Mouse (Mus musculus) left cerebral cortex, adult 8-10 months (tissue): ENCODE results near the gene Calml4. TPM values are rescaled to one million over a fixed set of nuclear protein-coding genes. Genes with fewer than 3 reads are reported as not detected.
"Not testable (repeated sequence)": the region's sequence is repeated elsewhere in the genome, so short reads cannot be mapped to it uniquely, and the experiment has no call there.

ENCODE experiments used
- DNase-seq, 2 experiments: peaks; one replicate each; pipeline ENCODE4 v3.0.0; 2022; ENCODE audit warnings: low spot score in 2 of 2
- total RNA-seq, 4 experiments: library from RNA; stranded (reverse); gene quantifications; 2 replicates each; pipeline ENCODE4 v1.2.4; 2022

The Calml4 gene
- 1 to 10 TPM in 3 of 4 experiments, under 1 TPM in 1; 0.91 to 5.1 (median 1.7) TPM for total RNA-seq

DNA sequence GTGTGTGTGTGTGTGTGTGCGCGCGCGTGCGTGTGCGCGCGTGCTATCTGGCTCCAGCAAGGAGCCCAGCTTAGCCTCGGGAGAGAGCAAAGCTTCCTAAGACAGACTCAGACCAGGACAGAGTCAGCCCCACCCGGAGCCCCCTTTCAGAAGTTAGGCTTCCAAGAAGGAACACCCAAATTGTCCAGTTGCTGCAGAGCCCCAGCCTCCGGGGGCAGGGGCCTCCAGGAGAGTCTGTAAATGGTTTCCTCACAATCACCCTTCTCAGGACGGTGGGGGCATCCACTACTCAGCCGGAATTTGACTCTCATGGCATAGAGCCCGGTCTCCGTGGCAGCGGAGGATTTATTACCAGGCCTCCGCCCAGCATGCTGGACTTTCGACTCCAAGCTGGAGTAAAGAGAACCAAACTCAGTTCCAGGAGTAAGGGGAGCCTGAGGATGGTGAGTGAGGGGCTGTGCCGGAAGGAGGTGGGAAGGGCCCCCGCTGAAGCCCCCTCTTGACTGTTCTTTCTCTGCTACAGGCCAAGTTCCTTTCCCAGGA lies at the start of gene Calml4:
Gene Calml4, plus strand, starts transcription at position 362 of the 543 bp plus-strand sequence.
- DNase-seq = no peak

DNA sequence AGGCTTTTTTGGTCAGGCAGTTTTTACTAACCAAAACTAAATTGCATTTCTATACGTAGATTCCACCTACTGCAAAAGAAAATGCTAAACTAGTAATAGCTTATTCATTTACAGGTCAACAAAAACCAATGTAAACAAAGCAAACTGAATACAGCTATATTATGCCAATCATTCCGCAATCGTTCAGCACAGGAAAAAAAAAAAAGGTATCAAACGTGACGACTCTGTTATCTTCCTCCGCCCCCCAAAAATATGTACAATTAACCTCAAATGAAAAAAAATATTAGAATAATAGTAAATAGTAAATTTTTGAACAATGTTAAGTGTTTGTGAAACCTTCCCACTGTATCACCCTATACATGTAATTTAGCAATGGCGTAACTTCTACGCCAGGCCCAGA lies 47.8 kb upstream of the Calml4 start:
- no peak for DNase-seq

- peak in 1 of 2 experiments; percentile 39 for DNase-seq
These were observed 47.1 kb upstream of the Calml4 start for GRCm38 (mm10) chr9:62810543-62811515.

GRCm38 (mm10) chr9:62811516-62812121 lies 46.3 kb upstream of the Calml4 start, which contains the start of gene Fem1b:
TSS of gene Fem1b (minus strand) at chr9:62811934.
- DNase-seq = peak; percentile 87 to 89

- no peak for DNase-seq
These were observed 45.4 kb upstream of the Calml4 start for GRCm38 (mm10) chr9:62812216-62813049.

DNA sequence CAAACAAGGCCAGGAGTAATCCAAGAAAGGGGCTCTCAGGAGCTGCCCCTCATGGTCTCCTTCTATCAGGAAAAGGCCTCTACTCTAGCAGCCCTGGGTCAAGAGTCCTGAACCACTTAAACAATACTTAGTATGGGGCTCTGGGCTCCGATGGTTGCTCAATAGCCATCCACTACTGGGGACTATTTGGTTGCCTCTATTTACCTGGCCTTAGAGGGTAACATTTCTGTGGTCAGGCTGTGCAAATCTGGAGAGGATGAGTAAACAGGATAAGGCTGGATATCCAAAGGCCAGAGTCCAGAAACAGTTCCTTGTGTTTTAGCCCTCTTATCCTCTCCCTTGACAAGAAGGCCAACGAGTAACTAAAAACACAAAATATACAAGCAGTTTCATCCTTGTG lies 43.1 kb upstream of the Calml4 start:
- DNase-seq = no peak

DNA sequence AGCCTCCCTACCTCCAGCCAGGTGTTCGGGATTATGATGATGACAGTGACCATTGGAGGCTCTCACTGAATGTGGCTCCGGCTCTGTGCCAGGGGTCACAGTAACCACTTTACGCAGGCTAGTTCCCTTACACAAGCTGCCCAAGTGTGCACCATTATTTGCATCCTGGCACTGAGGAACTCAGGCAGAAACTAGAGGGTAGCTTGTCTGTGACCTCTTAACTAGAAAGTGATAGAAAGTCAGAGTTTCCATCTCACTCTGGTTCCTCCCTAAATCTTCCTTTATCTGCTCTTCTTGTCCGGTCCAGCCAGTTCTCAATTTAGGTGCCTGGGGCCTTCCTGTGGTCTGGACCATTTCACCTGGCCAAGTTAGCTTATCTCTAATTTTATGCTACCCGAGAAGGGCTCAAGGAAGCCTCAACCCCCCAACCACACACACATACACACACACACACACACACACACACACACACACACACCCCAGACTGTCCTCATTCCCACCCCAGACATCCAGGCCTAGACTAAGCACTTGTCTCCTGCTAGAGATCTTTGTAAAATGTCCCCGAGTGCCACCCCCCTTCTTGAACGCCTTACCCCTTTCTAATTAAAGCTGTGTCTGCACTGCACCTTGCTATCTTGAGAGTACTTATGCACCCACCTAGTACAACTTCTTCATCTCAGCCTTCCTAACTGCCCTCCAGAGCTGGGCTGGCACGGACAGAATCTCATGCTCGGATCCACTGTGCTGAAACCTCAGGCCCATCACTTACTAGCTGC lies 41.4 kb upstream of the Calml4 start:
- DNase-seq = no peak

GRCm38 (mm10) chr9:62817099-62817571 lies 40.7 kb upstream of the Calml4 start:
- DNase-seq = no peak

DNA sequence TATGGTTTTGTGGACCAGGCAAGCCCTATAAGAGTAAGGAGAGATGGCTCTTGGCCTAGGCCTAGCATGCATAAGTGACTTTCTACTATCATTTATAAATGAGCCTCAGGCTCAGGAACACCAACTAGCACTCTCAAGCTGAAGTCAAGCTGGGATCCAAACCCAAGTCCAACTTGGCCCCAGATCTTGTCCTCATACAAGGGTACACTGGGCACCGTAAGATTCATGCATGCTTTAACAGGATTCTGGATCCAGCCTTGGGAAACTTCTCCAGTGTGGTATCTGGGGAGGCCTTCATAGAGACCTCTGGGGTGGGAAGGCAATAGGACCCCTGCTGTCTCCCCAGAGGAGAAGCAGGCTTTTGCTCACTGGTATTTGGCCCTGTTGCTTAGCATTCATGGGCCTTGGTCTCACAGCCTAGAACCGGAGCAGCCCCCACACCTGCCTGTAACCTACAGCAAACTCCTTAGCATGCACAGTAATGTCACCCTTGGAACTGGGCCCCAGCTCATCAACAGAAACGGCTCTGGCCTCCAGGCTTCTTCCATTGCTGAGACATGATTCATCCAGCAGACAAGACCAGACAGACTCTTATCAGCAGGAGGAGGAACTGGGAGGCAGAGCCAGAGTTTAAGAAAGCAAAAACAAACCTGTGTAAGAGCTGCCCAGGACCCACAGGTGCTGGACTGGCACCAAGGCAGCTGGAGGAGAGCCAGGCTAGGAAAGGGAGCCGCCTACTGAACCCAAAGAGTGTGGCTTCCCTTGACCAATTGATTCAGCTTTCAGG lies 39.9 kb upstream of the Calml4 start:
- no peak for DNase-seq

DNA sequence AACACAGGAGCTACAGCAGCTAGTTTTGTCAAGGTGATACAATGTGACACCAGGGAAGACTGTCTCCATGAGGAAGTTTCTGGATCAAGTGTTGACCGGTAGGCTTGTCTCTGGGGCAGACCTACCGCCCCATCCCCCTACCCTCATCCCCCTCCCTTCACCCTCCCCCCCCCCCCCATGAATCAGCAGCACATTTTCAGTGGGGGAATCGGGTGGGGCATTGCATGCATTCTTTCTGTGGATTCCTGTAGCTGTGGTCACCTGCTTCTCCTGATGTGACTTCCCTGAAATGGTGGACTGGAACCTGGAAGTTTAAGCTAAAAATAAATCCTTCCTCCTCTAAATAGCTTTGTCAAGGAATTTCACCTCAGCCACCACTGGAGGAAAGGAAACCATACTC lies 38.4 kb upstream of the Calml4 start:
- DNase-seq = no peak

- not testable (repeated sequence) for DNase-seq
These were observed 38.0 kb upstream of the Calml4 start for GRCm38 (mm10) chr9:62819910-62820309.

DNA sequence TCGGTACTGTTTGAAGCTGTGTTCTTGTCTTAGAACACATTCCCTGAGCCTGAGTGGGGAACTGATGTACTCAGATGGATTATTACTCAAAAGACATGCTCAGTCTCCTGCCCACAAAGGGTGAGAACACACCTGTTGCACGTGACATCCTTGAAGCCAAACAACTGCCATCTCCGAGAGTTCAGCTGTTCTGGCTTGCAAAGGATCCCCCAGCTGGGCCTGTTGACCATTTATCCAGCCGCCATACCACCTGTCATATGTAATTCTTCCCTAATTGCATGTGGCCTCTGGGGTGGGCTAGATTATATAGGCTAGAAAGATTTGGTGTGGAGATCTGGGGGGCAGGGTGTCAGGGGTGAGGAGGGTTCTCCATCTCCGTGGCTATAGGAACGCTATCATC lies 37.1 kb upstream of the Calml4 start:
- DNase-seq = no peak

DNA sequence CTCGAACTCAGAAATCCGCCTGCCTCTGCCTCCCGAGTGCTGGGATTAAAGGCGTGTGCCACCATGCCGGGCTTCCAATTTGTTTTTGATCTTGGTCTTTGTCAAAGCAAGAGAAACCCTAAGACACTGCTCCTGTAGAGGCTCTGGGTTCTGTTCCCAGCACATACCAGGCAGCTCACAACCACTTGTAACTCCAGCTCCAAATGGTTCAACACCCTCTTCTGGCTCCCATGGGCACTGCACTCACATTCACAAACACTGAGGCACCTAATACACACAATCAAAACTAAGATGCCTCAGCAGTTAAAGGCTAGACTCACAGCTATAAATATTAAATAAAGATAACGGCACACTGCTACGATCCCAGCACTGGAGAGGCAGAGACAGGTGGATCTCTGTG lies 36.1 kb upstream of the Calml4 start:
- no peak for DNase-seq

- no peak for DNase-seq
These were observed 32.0 kb upstream of the Calml4 start for GRCm38 (mm10) chr9:62825791-62826393.

GRCm38 (mm10) chr9:62826456-62826855 lies 31.4 kb upstream of the Calml4 start:
- no peak for DNase-seq

- no peak for DNase-seq
These were observed 29.8 kb upstream of the Calml4 start for GRCm38 (mm10) chr9:62827939-62828652.

GRCm38 (mm10) chr9:62828662-62829086 lies 29.2 kb upstream of the Calml4 start:
- DNase-seq = peak; percentile 85 to 95

DNA sequence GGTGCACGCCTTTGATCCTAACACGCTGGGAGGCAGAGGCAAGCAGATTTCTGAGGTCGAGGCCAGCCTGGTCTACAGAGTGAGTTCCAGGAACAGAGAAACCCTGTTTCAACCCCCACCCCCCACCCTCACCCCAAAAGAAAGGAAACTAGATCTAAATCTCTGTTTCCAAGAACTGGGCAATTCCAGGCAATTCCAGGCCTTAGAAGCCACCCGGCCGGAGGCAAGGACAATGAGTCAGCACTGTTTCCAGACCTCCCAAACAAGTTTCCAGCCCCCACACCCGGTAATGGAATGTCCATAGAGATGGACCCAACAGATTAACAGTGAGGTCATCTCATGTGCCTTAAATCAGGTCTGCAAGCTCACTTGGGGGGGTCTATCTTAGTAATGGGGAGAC lies 28.0 kb upstream of the Calml4 start:
- no peak for DNase-seq
